Mouse (Mus musculus): ENCODE measurements around the gene Ntng1. TPM values are rescaled to one million over a fixed set of nuclear protein-coding genes. Genes with fewer than 3 reads are reported as not detected.
"Not testable (repeated sequence)": the region's sequence is repeated elsewhere in the genome, so short reads cannot be mapped to it uniquely, and the experiment has no call there.

The Ntng1 gene
- polyA plus RNA-seq, 1 experiment from 2014 or later, result 3.3 TPM

- no peak overlapping the region for H3K4me2 ChIP-seq
- H3K36me3 ChIP-seq, result no peaks in the 10 kb centered on the region
- H3K27me3 ChIP-seq (replicated peaks), result no peaks in the 10 kb centered on the region
- H3K4me3 ChIP-seq (replicated peaks), result no peak overlapping the region
- H3K4me1 ChIP-seq, result no peaks in the 10 kb centered on the region
- ATAC-seq (ENCODE audit: insufficient read depth, low FRiP score, low read depth), result no peak
- no peak overlapping the region for H3K9ac ChIP-seq
- no peak overlapping the region for H3K27ac ChIP-seq
- no peaks in the 10 kb centered on the region for H3K9me3 ChIP-seq
- 84% methylated on average over 2 of the region's 2 CpGs for WGBS
Measured at GRCm38 (mm10) chr3:109756426-109756825, 387.4 kb downstream of the Ntng1 start.

- not testable (repeated sequence) for H3K4me3 ChIP-seq (replicated peaks); H3K9ac ChIP-seq; H3K27ac ChIP-seq; H3K36me3 ChIP-seq; H3K27me3 ChIP-seq (replicated peaks); ATAC-seq (ENCODE audit: insufficient read depth, low FRiP score, low read depth); H3K4me1 ChIP-seq; H3K9me3 ChIP-seq; H3K4me2 ChIP-seq
- WGBS, result 63% methylated on average over 3 of the region's 3 CpGs
Measured at GRCm38 (mm10) chr3:109747593-109747992, 396.2 kb downstream of the Ntng1 start.

- 52% methylated on average over 2 of the region's 2 CpGs for WGBS
- H3K4me2 ChIP-seq, result no peak overlapping the region
Measured at GRCm38 (mm10) chr3:109740466-109741102, 403.2 kb downstream of the Ntng1 start.

GRCm38 (mm10) chr3:109732327-109733182 lies 411.3 kb downstream of the Ntng1 start:
- H3K4me2 ChIP-seq, result no peak overlapping the region
- no peaks in the 10 kb centered on the region for H3K36me3 ChIP-seq
- no peaks in the 10 kb centered on the region for H3K27me3 ChIP-seq (replicated peaks)
- no peaks in the 10 kb centered on the region for H3K9me3 ChIP-seq
- WGBS, result 45% methylated on average over 10 of the region's 10 CpGs
- H3K27ac ChIP-seq, result no peak overlapping the region
- H3K4me3 ChIP-seq (replicated peaks), result no peak overlapping the region
- peak; percentile 65; the same call in 1 of the 2 replicates for ATAC-seq (ENCODE audit: insufficient read depth, low FRiP score, low read depth)
- no peaks in the 10 kb centered on the region for H3K4me1 ChIP-seq
- no peak overlapping the region for H3K9ac ChIP-seq

More at GRCm38 (mm10) chr3:109740466-109741102, 403.2 kb downstream of the Ntng1 start:
- Histone ChIP-seq H3K36me3 (no peaks in the 10 kb centered on the region), H3K9me3 (no peaks in the 10 kb centered on the region), H3K4me3 (replicated peaks) (no peak overlapping the region), H3K9ac (no peak overlapping the region), H3K4me1 (no peaks in the 10 kb centered on the region), H3K27ac (no peak overlapping the region), H3K27me3 (replicated peaks) (no peaks in the 10 kb centered on the region)
- ATAC-seq (ENCODE audit: insufficient read depth, low FRiP score, low read depth), result no peak

GRCm38 (mm10) chr3:109731592-109732230 lies 412.1 kb downstream of the Ntng1 start:
- WGBS, result 80% methylated on average over 5 of the region's 5 CpGs

More at GRCm38 (mm10) chr3:109731592-109732230, 412.1 kb downstream of the Ntng1 start:
- ATAC-seq (ENCODE audit: insufficient read depth, low FRiP score, low read depth), result no peak
- Histone ChIP-seq H3K9me3 (no peaks in the 10 kb centered on the region), H3K9ac (no peak overlapping the region), H3K27me3 (replicated peaks) (no peaks in the 10 kb centered on the region), H3K36me3 (no peaks in the 10 kb centered on the region), H3K27ac (no peak overlapping the region), H3K4me1 (no peaks in the 10 kb centered on the region), H3K4me2 (no peak overlapping the region), H3K4me3 (replicated peaks) (no peak overlapping the region)

Other genes starting within 250 kb of the Ntng1 start
- gene Prmt6, start 107.0 kb upstream of the Ntng1 start, polyA plus RNA-seq (2015; fragmentation: Nextera tagmentation; extraction: Ambion mirVana), result 17.0 and 20.4 TPM in 2 replicates

All from stomach, embryonic 15.5 days (tissue).